Mouse (Mus musculus): ENCODE data around the gene 1110025L11Rik.
"Not testable (repeated sequence)": the region's sequence is repeated elsewhere in the genome, so short reads cannot be mapped to it uniquely, and the experiment has no call there.

1110025L11Rik gene

DNA sequence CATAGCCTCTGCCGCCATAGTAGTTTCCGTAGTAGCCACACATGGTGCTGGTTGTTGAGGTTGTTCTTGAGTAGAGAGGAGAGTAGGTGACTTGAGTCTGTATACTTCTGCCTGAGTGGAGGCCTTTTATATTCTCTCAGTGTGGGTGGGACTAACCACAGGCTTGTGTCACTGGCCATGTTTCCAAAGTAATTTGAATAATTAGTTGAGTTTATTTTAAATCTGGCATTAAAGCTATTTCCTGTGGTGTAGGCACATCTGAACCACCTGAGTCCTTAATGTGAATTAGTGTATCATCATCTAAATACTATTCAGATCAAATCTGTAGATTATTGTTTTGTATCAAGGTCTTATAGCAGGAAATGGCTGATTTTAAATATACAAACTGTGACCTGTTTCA is at the start of gene 1110025L11Rik:
Gene 1110025L11Rik, minus strand, starts transcription at position 101 of the 400 bp plus-strand sequence.
- not testable (repeated sequence) for DNase-seq (ENCODE audit: low spot score in 2 of 2)

DNA sequence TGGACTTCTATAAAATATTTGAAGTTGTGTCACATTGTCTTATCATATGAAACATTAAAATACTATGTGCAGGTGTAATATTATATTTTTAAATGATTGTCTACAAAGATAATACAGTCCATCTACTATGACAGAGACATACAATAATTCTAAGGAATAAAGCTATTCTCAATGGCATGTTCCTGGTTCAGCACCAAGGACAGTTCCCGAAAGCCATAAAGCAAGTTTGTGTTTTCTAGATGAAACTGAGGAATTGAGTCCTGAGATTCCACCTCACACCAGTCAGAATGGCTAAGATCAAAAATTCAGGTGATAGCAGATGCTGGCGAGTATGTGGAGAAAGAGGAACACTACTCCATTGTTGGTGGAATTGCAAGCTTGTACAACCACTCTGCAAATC is 7.2 kb upstream of the 1110025L11Rik start:
- not testable (repeated sequence) for DNase-seq (ENCODE audit: low spot score in 2 of 2)

DNA sequence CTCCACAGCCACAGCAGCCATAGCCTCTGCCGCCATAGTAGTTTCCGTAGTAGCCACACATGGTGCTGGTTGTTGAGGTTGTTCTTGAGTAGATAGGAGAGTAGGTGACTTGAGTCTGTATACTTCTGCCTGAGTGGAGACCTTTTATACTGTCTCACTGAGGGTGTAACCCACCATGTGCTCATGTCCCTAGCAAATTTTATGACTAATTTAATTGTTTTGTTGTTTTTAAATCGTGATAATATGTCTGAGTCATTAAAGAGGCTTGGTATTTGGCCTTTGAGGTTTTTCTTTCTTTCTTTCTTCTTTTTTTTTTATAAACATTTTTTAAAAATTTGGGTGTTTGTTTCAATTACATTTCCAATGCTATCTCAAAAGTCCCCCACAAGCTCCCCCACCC is 16.0 kb downstream of the 1110025L11Rik start, which contains the start of gene Krtap6-5:
Gene Krtap6-5, minus strand, starts transcription at position 101 of the 400 bp plus-strand sequence.
- DNase-seq (ENCODE audit: low spot score in 2 of 2): no peak

DNA sequence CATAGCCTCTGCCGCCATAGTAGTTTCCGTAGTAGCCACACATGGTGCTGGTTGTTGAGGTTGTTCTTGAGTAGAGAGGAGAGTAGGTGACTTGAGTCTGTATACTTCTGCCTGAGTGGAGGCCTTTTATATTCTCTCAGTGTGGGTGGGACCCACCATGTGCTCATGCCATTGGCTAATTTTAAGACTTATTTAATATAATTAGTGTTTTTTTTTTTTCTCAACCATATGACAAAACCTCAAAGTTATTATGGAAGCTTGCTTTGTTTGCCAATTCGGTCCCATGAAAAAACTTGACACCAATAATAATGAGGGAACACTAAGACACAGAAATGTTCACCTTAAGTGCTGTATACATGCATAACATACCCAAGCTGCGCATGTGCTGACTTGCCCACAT is 22.4 kb downstream of the 1110025L11Rik start, which contains the start of gene Gm10228:
Gene Gm10228, minus strand, starts transcription at position 101 of the 400 bp plus-strand sequence.
- DNase-seq (ENCODE audit: low spot score in 2 of 2): not testable (repeated sequence)

DNA sequence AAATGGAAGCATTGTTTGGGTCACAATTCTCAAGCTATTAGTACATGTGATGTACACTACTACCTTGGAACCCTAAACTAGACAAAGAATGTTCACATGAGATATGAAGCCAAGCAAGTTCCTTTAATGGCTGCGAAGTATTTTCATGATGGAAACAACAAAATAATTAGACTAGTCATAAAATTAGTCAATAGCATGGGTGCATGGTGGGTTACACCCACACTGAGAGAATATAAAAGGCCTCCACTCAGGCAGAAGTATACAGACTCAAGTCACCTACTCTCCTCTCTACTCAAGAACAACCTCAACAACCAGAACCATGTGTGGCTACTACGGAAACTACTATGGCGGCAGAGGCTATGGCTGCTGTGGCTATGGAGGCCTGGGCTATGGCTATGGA is 32.4 kb downstream of the 1110025L11Rik start, which contains the start of gene Krtap6-1:
Gene Krtap6-1, plus strand, starts transcription at position 301 of the 400 bp plus-strand sequence.
- DNase-seq (ENCODE audit: low spot score in 2 of 2): not testable (repeated sequence)

DNA sequence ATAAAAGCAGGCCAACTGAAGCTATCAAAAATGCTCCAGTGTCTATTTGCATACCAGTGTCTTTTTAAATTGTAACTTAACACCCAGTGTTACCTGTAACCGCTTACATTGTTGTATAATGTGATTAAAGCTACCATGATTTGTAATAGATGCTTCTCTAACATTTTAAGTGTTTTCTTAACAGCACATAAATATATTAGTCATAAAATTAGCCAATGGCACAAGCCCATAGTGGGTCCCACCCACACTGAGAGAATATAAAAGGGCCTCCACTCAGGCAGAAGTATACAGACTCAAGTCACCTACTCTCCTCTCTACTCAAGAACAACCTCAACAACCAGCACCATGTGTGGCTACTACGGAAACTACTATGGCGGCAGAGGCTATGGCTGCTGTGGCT is 48.8 kb downstream of the 1110025L11Rik start, which contains the start of gene Gm10229:
Gene Gm10229, plus strand, starts transcription at position 301 of the 400 bp plus-strand sequence.
- not testable (repeated sequence) for DNase-seq (ENCODE audit: low spot score in 2 of 2)

DNA sequence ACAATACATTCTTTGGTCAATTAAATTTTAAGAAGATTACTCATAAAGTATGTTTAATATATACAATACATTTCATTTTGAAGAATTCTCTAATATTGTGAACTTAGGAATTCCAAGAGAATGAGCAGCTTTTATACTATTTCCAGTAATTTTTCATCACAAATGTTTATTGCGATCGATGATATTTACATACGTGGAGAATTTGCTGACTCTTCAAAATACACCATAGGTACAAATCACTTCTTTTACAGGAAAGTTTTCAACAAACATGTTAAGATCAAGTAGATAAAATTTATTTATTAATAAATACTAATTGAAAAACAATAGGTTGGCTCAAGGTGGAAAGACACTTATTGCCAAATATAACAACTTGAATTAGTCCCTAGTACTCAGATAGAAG is 49.8 kb downstream of the 1110025L11Rik start:
- DNase-seq (ENCODE audit: low spot score in 2 of 2): no peak

Data from natural killer cell, adult 2 months (primary cell).